Mouse (Mus musculus) kidney, adult 2 months (tissue): ENCODE results near the gene Epb42.

ENCODE experiments used
- CTCF ChIP-seq: fragments of 200-500 bp; conservative IDR thresholded peaks from 2 replicates; pipeline ENCODE4 v1.5.1; 2011; ENCODE audit warnings: low read depth, mild to moderate bottlenecking, control low read depth, low read length, moderate library complexity, mixed read lengths; ENCODE audit not compliant: insufficient read depth, insufficient read length
- POLR2A ChIP-seq: fragments of 200-500 bp; IDR thresholded peaks from one replicate; pipeline ENCODE4 v1.6.1; 2011; ENCODE audit warnings: low read depth, low read length, control low read depth

GRCm38 (mm10) chr2:121012676-121013075 lies 24.2 kb downstream of the Epb42 start:
- no peak for TF ChIP-seq CTCF
- no peak for TF ChIP-seq POLR2A
